In the genomic region with DNA sequence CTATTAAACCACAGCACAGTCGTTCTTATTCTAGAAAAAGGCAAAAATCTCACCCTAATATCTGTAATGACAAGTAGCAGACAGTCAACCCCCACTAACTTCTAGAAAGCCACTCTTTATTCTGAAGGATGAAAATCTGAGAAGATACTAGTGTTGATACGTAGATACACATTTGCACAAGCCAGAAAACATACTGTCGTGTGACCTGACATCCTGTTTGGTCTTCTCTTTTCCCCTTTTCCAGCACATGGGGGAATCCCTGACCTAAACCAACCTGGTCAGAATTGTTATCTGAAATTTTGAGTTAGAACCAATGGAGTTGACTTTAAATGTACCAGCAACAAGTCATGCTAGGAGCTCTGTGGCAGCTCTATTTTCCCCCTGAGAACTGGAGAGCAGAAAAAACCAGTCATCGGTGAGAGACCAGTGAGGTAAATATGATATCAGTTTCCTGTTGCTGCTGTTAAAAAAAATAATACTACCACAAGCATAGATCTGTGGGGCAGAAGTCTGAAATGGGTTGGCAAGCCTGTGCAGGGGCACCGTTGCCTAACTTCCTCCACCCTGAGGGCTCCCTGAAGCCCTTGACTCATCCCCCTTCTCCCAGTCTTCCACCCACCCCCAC, we compare ENCODE assay signal across 22 mouse cellular contexts. TPM values are rescaled to one million over a fixed set of nuclear protein-coding genes. Genes with fewer than 3 reads are reported as not detected.
DNase-seq lines count a peak whose midpoint lies in the region; ATAC-seq and TF ChIP-seq lines count a peak whose summit lies in the region.
"Had no signal": no experiment of that assay in that cellular context is flagged by ENCODE, and none has a peak within 500 bp of the region (broad histone marks: within the 10 kb centered on the region; RNA-seq: fewer than 3 reads in every experiment).

No protein-coding gene starts in this region.

- intact Hi-C loops in left cerebral cortex, postnatal 36 days (cut with DNase I), result no loop called here

- H3K36me3 ChIP-seq in MEL (ENCODE audit: control insufficient read depth in 1 of 2, insufficient read depth in 2 of 2, low read length in 2 of 2), result peaks cover 0 to 5% of the 10 kb centered on the region in 2 experiments; a peak in 1 of 4 replicates
- no peaks in the 10 kb centered on the region for H3K36me3 ChIP-seq in forebrain, postnatal 0 days (ENCODE audit: insufficient read depth)
- H3K36me3 ChIP-seq: forebrain, embryonic 15.5 days; G1E; heart, embryonic 13.5 days; lung, embryonic 15.5 days; neural tube, embryonic 13.5 days had no signal

- H3K79me2 ChIP-seq in MEL (ENCODE audit: control insufficient read depth, insufficient read depth, low read length, poor library complexity), result no peaks in the 10 kb centered on the region

- no peak overlapping the region for H3K9ac ChIP-seq in MEL (ENCODE audit: control insufficient read depth, low read depth, low read length, poor library complexity, severe bottlenecking)
- no peak overlapping the region for H3K9ac ChIP-seq in forebrain, postnatal 0 days
- H3K9ac ChIP-seq: forebrain, embryonic 15.5 days; heart, embryonic 13.5 days; lung, embryonic 15.5 days; neural tube, embryonic 13.5 days had no signal

- DNase-seq in 3T3-L1 (ENCODE audit: low read depth, low spot score) (peak; percentile 26), MEL (ENCODE audit: low read depth, low spot score) (no peak)
- DNase-seq in spleen, postnatal 36 days (ENCODE audit: low spot score in 2 of 2), result no peak
- DNase-seq in spleen, postnatal 4 days (ENCODE audit: low spot score in 2 of 2), result no peak
- no peak for DNase-seq in left cerebral cortex, postnatal 36 days (ENCODE audit: low spot score in 2 of 2)
- DNase-seq in forebrain, postnatal 0 days, result no peak
- DNase-seq: adrenal gland, adult 8-10 months; cerebellum, adult 18-20 months; cerebellum, postnatal 36 days; kidney, adult 9 months; kidney, postnatal 36 days; thymus, postnatal 14 days had no signal

- no peak for TF ChIP-seq CTCF in MEL (IDR thresholded peaks at IDR 0.05 in 2 of 3, conservative IDR thresholded peaks at IDR 0.05 in 1 of 3; ENCODE audit: control insufficient read depth in 1 of 3, insufficient read depth in 1 of 3, low read depth in 2 of 3, low read length in 3 of 3, poor library complexity in 1 of 3, severe bottlenecking in 1 of 3)
- no peak for TF ChIP-seq CTCF in forebrain, postnatal 0 days (IDR thresholded peaks at IDR 0.05; ENCODE audit: low read depth)

- TF ChIP-seq POLR2A in MEL (IDR thresholded peaks at IDR 0.05; ENCODE audit: control insufficient read depth in 1 of 2, insufficient read depth in 1 of 2, low read depth in 1 of 2, low read length in 2 of 2, poor library complexity in 1 of 2), result no peak

- no peak overlapping the region for H3K27ac ChIP-seq in MEL (ENCODE audit: control insufficient read depth, low read depth, low read length)
- H3K27ac ChIP-seq in forebrain, postnatal 0 days (ENCODE audit: low read depth, low read length), result no peak overlapping the region
- H3K27ac ChIP-seq: forebrain, embryonic 15.5 days; heart, embryonic 13.5 days; lung, embryonic 15.5 days; neural tube, embryonic 13.5 days; stomach, postnatal 0 days had no signal

- H3K27me3 ChIP-seq in MEL (ENCODE audit: control insufficient read depth in 1 of 2, insufficient read depth in 2 of 2, low read length in 2 of 2), result no peaks in the 10 kb centered on the region
- H3K27me3 ChIP-seq in forebrain, postnatal 0 days (ENCODE audit: insufficient read depth, low read length), result no peaks in the 10 kb centered on the region
- H3K27me3 ChIP-seq: forebrain, embryonic 15.5 days; heart, embryonic 13.5 days; lung, embryonic 15.5 days; neural tube, embryonic 13.5 days had no signal

- peak; percentile 84 to 93 for ATAC-seq in hematopoietic stem cell, adult 5-6 weeks (replicated peaks in 1 of 2; ENCODE audit: insufficient read depth in 1 of 2, low FRiP score in 2 of 2, low TSS enrichment in 1 of 2, low read depth in 1 of 2, poor library complexity in 2 of 2, severe bottlenecking in 2 of 2)
- peak; percentile 9; the same call in 1 of the 2 replicates for ATAC-seq in monocyte, adult 5-6 weeks (replicated peaks; ENCODE audit: insufficient number of reproducible peaks, low FRiP score, low TSS enrichment, poor library complexity, severe bottlenecking)
- ATAC-seq in forebrain, postnatal 0 days, result no peak
- ATAC-seq: forebrain, embryonic 15.5 days had no signal

- H3K9me3 ChIP-seq in MEL (replicated peaks; ENCODE audit: insufficient read depth, low read length), result no peaks in the 10 kb centered on the region
- no peaks in the 10 kb centered on the region for H3K9me3 ChIP-seq in forebrain, postnatal 0 days (ENCODE audit: low read length)
- H3K9me3 ChIP-seq: forebrain, embryonic 15.5 days; G1E; heart, embryonic 13.5 days; lung, embryonic 15.5 days; neural tube, embryonic 13.5 days had no signal

- H3K4me2 ChIP-seq in forebrain, postnatal 0 days (ENCODE audit: low read depth), result no peak overlapping the region
- H3K4me2 ChIP-seq: forebrain, embryonic 15.5 days; heart, embryonic 13.5 days; liver, embryonic 11.5 days; lung, embryonic 15.5 days; neural tube, embryonic 13.5 days had no signal

- no peak for TF ChIP-seq EP300 in MEL (IDR thresholded peaks at IDR 0.05; ENCODE audit: low read depth in 1 of 2, low read length in 2 of 2)

- no peak overlapping the region for H3K4me3 ChIP-seq in MEL (ENCODE audit: control insufficient read depth in 1 of 2, insufficient read depth in 1 of 2, low read depth in 2 of 2, low read length in 2 of 2)
- H3K4me3 ChIP-seq in forebrain, postnatal 0 days (ENCODE audit: low read depth, low read length), result no peak overlapping the region
- H3K4me3 ChIP-seq: erythroblast, embryonic 14.5 days; forebrain, embryonic 15.5 days; heart, embryonic 13.5 days; lung, embryonic 15.5 days; neural tube, embryonic 13.5 days had no signal

- no peak for TF ChIP-seq RAD21 in MEL (IDR thresholded peaks at IDR 0.05; ENCODE audit: low read depth, low read length)

- 0 out of 4 replicates have a peak, but pooled peaks cover 0 to 2% of the 10 kb centered on the region in 2 experiments for H3K4me1 ChIP-seq in MEL (ENCODE audit: control insufficient read depth in 1 of 2, insufficient read depth in 2 of 2, low read length in 2 of 2)
- H3K4me1 ChIP-seq in forebrain, postnatal 0 days (ENCODE audit: insufficient read depth), result no peaks in the 10 kb centered on the region
- H3K4me1 ChIP-seq: forebrain, embryonic 15.5 days; heart, embryonic 13.5 days; lung, embryonic 15.5 days; neural tube, embryonic 13.5 days had no signal

- WGBS in forebrain, postnatal 0 days, result 87% methylated on average over 5 of the region's 5 CpGs

TF ChIP-seq in MEL, 35 proteins besides CTCF, POLR2A, EP300 and RAD21:
- TF ChIP-seq MAFK (IDR thresholded peaks at IDR 0.05; ENCODE audit: borderline replicate concordance, low read depth, low read length) (no peak), ZNF384 (IDR thresholded peaks at IDR 0.05; ENCODE audit: low read depth, low read length) (peak; percentile 45; the same call in 1 of the 2 replicates)

RNA-seq across cellular contexts. Expression of gene Ptger2, which starts 53.0 kb away (rescaled TPM):
- not detected in 2 replicates for total RNA-seq in MEL (2012; rRNA removed)
- polyA plus RNA-seq in MEL (2012; ENCODE audit: insufficient read depth in 1 of 2, insufficient read length in 2 of 2, low read depth in 1 of 2, low replicate concordance in 2 of 2, missing spikeins in 1 of 2), result not detected
- total RNA-seq in hematopoietic stem cell, adult 5-6 weeks (2017), result 1.4 and 2.5 TPM in 2 replicates
- total RNA-seq in monocyte, adult 5-6 weeks (2017), result 3.0 to 3.4 TPM (median 3.3 TPM) in 3 replicates
- under 1 TPM; 0.25 to 0.27 TPM for total RNA-seq in left cerebral cortex, postnatal 36 days (2021)
- total RNA-seq in forebrain, postnatal 0 days (2014; rRNA removed), result 0.38 and 1.2 TPM in 2 replicates
- polyA plus RNA-seq in forebrain, postnatal 0 days (2015; fragmentation: Nextera tagmentation; extraction: Ambion mirVana), result 0.26 and 0.46 TPM in 2 replicates
- polyA plus RNA-seq: G1E had no signal
